Mouse (Mus musculus): Measurements from ENCODE around the gene Nup54. TPM values are rescaled to one million over a fixed set of nuclear protein-coding genes. Genes with fewer than 3 reads are reported as not detected.

Gene Nup54
- polyA plus RNA-seq, 1 experiment from 2014 or later, result 75.1 TPM

- H3K4me1 ChIP-seq, result peaks cover 8% of the 10 kb centered on the region; the same call in 1 of the 2 replicates
- H3K9me3 ChIP-seq, result no peaks in the 10 kb centered on the region
- DNase-seq (ENCODE audit: extremely low spot score, low spot score), result no peak
- H3K36me3 ChIP-seq (replicated peaks), result no peaks in the 10 kb centered on the region
- H3K4me3 ChIP-seq, result no peak overlapping the region
- no peaks in the 10 kb centered on the region for H3K27me3 ChIP-seq (ENCODE audit: poor library complexity, severe bottlenecking)
- no peak overlapping the region for H3K27ac ChIP-seq
- 92% methylated on average over 10 of the region's 10 CpGs for WGBS
Measured at GRCm38 (mm10) chr5:92368392-92368791, 66.6 kb downstream of the Nup54 start.

- H3K4me1 ChIP-seq, result peaks cover 11% of the 10 kb centered on the region
- no peaks in the 10 kb centered on the region for H3K36me3 ChIP-seq (replicated peaks)
- H3K27me3 ChIP-seq (ENCODE audit: poor library complexity, severe bottlenecking), result no peaks in the 10 kb centered on the region
- 83% methylated on average over 6 of the region's 6 CpGs for WGBS
- H3K4me3 ChIP-seq, result no peak overlapping the region
- H3K27ac ChIP-seq, result no peak overlapping the region
- no peaks in the 10 kb centered on the region for H3K9me3 ChIP-seq
- DNase-seq (ENCODE audit: extremely low spot score, low spot score), result no peak
Measured at GRCm38 (mm10) chr5:92366565-92366964, 68.5 kb downstream of the Nup54 start.

Small RNA genes within 50 kb of the gene (microRNA-seq; reads per million reads assigned to microRNA genes)
- not detected for gene Mir6415

Other genes starting within 250 kb of the Nup54 start
- not detected in 2 replicates for gene U90926, start 219.8 kb downstream of the Nup54 start, polyA plus RNA-seq (2016; fragmentation: Nextera tagmentation; extraction: Ambion mirVana)
- gene Ppef2, start 178.9 kb downstream of the Nup54 start, polyA plus RNA-seq (2016; fragmentation: Nextera tagmentation; extraction: Ambion mirVana), result 0.23 TPM in 1 of 2 replicates, not detected in the other
- gene Naaa, start 157.0 kb downstream of the Nup54 start, polyA plus RNA-seq (2016; fragmentation: Nextera tagmentation; extraction: Ambion mirVana), result 2.6 and 3.3 TPM in 2 replicates
- 59.4 and 63.0 TPM in 2 replicates for gene Sdad1, start 124.7 kb downstream of the Nup54 start, polyA plus RNA-seq (2016; fragmentation: Nextera tagmentation; extraction: Ambion mirVana)
- not detected in 2 replicates for gene Cxcl9, start 107.1 kb downstream of the Nup54 start, polyA plus RNA-seq (2016; fragmentation: Nextera tagmentation; extraction: Ambion mirVana)
- 0.48 and 1.2 TPM in 2 replicates for gene Art3, start 103.4 kb downstream of the Nup54 start, polyA plus RNA-seq (2016; fragmentation: Nextera tagmentation; extraction: Ambion mirVana)
- 0.33 TPM in 1 of 2 replicates, not detected in the other for gene Cxcl10, start 86.3 kb downstream of the Nup54 start, polyA plus RNA-seq (2016; fragmentation: Nextera tagmentation; extraction: Ambion mirVana)
- gene Scarb2, start 71.6 kb upstream of the Nup54 start, polyA plus RNA-seq (2016; fragmentation: Nextera tagmentation; extraction: Ambion mirVana), result 7.8 and 9.7 TPM in 2 replicates
- not detected in 2 replicates for gene Fam47e, start 119.8 kb upstream of the Nup54 start, polyA plus RNA-seq (2016; fragmentation: Nextera tagmentation; extraction: Ambion mirVana)
- 7.0 and 7.1 TPM in 2 replicates for gene Stbd1, start 167.8 kb upstream of the Nup54 start, polyA plus RNA-seq (2016; fragmentation: Nextera tagmentation; extraction: Ambion mirVana)
- gene Ccdc158, start 240.1 kb upstream of the Nup54 start, polyA plus RNA-seq (2016; fragmentation: Nextera tagmentation; extraction: Ambion mirVana), result 0.86 and 1.4 TPM in 2 replicates
- gene Shroom3, start 248.2 kb upstream of the Nup54 start, polyA plus RNA-seq (2016; fragmentation: Nextera tagmentation; extraction: Ambion mirVana), result 8.1 and 9.1 TPM in 2 replicates

Data from forebrain, embryonic 10.5 days (tissue).